Mouse (Mus musculus): Measurements from ENCODE around the gene Sf3a1. TPM values are rescaled to one million over a fixed set of nuclear protein-coding genes. Genes with fewer than 3 reads are reported as not detected.
"Not testable (repeated sequence)": the region's sequence is repeated elsewhere in the genome, so short reads cannot be mapped to it uniquely, and the experiment has no call there.

Sf3a1 gene
- polyA plus RNA-seq, 1 experiment from 2014 or later = 51.9 TPM

GRCm38 (mm10) chr11:4121691-4122090 lies 38.5 kb upstream of the Sf3a1 start:
- Histone ChIP-seq H3K9me3 (no peaks in the 10 kb centered on the region), H3K27me3 (no peaks in the 10 kb centered on the region; the same call in 1 of the 2 replicates), H3K4me1 (peaks cover 22% of the 10 kb centered on the region), H3K36me3 (no peaks in the 10 kb centered on the region), H3K4me3 (no peak overlapping the region), H3K9ac (replicated peaks) (no peak overlapping the region), H3K4me2 (replicated peaks) (no peak overlapping the region), H3K27ac (replicated peaks) (no peak overlapping the region)
- ATAC-seq (replicated peaks) = no peak
- 85% methylated on average over 3 of the region's 3 CpGs for WGBS

- H3K4me3 ChIP-seq = no peak overlapping the region
- no peak overlapping the region for H3K27ac ChIP-seq (replicated peaks)
- H3K9me3 ChIP-seq = no peaks in the 10 kb centered on the region
- no peak for ATAC-seq (replicated peaks)
- no peaks in the 10 kb centered on the region; the same call in 1 of the 2 replicates for H3K27me3 ChIP-seq
- H3K9ac ChIP-seq (replicated peaks) = no peak overlapping the region
- H3K4me2 ChIP-seq (replicated peaks) = no peak overlapping the region
- no peaks in the 10 kb centered on the region for H3K36me3 ChIP-seq
- H3K4me1 ChIP-seq = peaks cover 17% of the 10 kb centered on the region
- WGBS = 84% methylated on average over 5 of the region's 5 CpGs
These were observed 37.9 kb upstream of the Sf3a1 start for GRCm38 (mm10) chr11:4122226-4122625.

- Histone ChIP-seq H3K36me3 (no peaks in the 10 kb centered on the region), H3K27ac (replicated peaks) (no peak within 1 kb of the TSS), H3K27me3 (no peaks in the 10 kb centered on the region; the same call in 1 of the 2 replicates), H3K4me3 (no peak within 1 kb of the TSS), H3K4me2 (replicated peaks) (no peak within 1 kb of the TSS), H3K4me1 (peaks cover 10% of the 10 kb centered on the region), H3K9ac (replicated peaks) (no peak within 1 kb of the TSS), H3K9me3 (no peaks in the 10 kb centered on the region)
- 65% methylated on average over 10 of the region's 10 CpGs for WGBS
- ATAC-seq (replicated peaks) = no peak
These were observed 37.2 kb upstream of the Sf3a1 start, which contains the start of gene Sec14l2 for GRCm38 (mm10) chr11:4122742-4123579. Gene Sec14l2 (minus strand): TSS chr11:4123415.

GRCm38 (mm10) chr11:4123922-4124321 lies 36.2 kb upstream of the Sf3a1 start:
- 64% methylated on average over 5 of the region's 5 CpGs for WGBS
- no peak overlapping the region for H3K4me3 ChIP-seq
- H3K27me3 ChIP-seq = no peaks in the 10 kb centered on the region; the same call in 1 of the 2 replicates
- ATAC-seq (replicated peaks) = no peak
- H3K4me1 ChIP-seq = peaks cover 1% of the 10 kb centered on the region
- no peaks in the 10 kb centered on the region for H3K9me3 ChIP-seq
- H3K36me3 ChIP-seq = no peaks in the 10 kb centered on the region
- no peak overlapping the region for H3K27ac ChIP-seq (replicated peaks)
- H3K9ac ChIP-seq (replicated peaks) = no peak overlapping the region
- H3K4me2 ChIP-seq (replicated peaks) = no peak overlapping the region

- Histone ChIP-seq H3K27ac (replicated peaks) (no peak overlapping the region), H3K27me3 (no peaks in the 10 kb centered on the region), H3K9ac (replicated peaks) (no peak overlapping the region), H3K4me3 (no peak overlapping the region), H3K4me1 (no peaks in the 10 kb centered on the region), H3K4me2 (replicated peaks) (no peak overlapping the region), H3K9me3 (no peaks in the 10 kb centered on the region), H3K36me3 (no peaks in the 10 kb centered on the region)
- no peak for ATAC-seq (replicated peaks)
- 89% methylated on average over 1 of the region's 1 CpGs for WGBS
These were observed 33.1 kb upstream of the Sf3a1 start for GRCm38 (mm10) chr11:4127059-4127458.

- not testable (repeated sequence) for H3K27me3 ChIP-seq; H3K36me3 ChIP-seq; H3K27ac ChIP-seq (replicated peaks); H3K4me1 ChIP-seq; H3K4me2 ChIP-seq (replicated peaks); H3K9ac ChIP-seq (replicated peaks); H3K4me3 ChIP-seq; H3K9me3 ChIP-seq; ATAC-seq (replicated peaks)
- 94% methylated on average over 4 of the region's 4 CpGs for WGBS
These were observed 31.7 kb upstream of the Sf3a1 start for GRCm38 (mm10) chr11:4128461-4128860.

- H3K27me3 ChIP-seq = no peaks in the 10 kb centered on the region
- no peak overlapping the region for H3K27ac ChIP-seq (replicated peaks)
- peaks cover 27% of the 10 kb centered on the region for H3K4me1 ChIP-seq
- WGBS = 60% methylated on average over 3 of the region's 3 CpGs
- no peaks in the 10 kb centered on the region for H3K9me3 ChIP-seq
- H3K4me2 ChIP-seq (replicated peaks) = no peak overlapping the region
- peaks cover 4% of the 10 kb centered on the region; the same call in 1 of the 2 replicates for H3K36me3 ChIP-seq
- ATAC-seq (replicated peaks) = no peak
- no peak overlapping the region for H3K4me3 ChIP-seq
- no peak overlapping the region for H3K9ac ChIP-seq (replicated peaks)
These were observed 26.7 kb upstream of the Sf3a1 start for GRCm38 (mm10) chr11:4133450-4133849.

GRCm38 (mm10) chr11:4134400-4134799 lies 25.8 kb upstream of the Sf3a1 start:
- Histone ChIP-seq H3K27ac (replicated peaks) (no peak overlapping the region), H3K9ac (replicated peaks) (0 out of 2 replicates have a peak overlapping the region, but pooled peaks have one; percentile 99), H3K27me3 (no peaks in the 10 kb centered on the region), H3K4me2 (replicated peaks) (0 out of 2 replicates have a peak overlapping the region, but pooled peaks have one; percentile 18), H3K36me3 (peaks cover 7% of the 10 kb centered on the region; the same call in 1 of the 2 replicates), H3K9me3 (no peaks in the 10 kb centered on the region), H3K4me3 (peak overlapping the region; percentile 96; the same call in 1 of the 2 replicates), H3K4me1 (peaks cover 27% of the 10 kb centered on the region)
- WGBS = 59% methylated on average over 6 of the region's 6 CpGs
- ATAC-seq (replicated peaks) = no peak

GRCm38 (mm10) chr11:4134986-4135935 lies 24.9 kb upstream of the Sf3a1 start, which contains the start of gene Rnf215:
Gene Rnf215 (plus strand): TSS chr11:4135202.
- no peaks in the 10 kb centered on the region for H3K27me3 ChIP-seq
- H3K4me2 ChIP-seq (replicated peaks) = peak within 1 kb of the TSS; percentile 61
- H3K27ac ChIP-seq (replicated peaks) = peak within 1 kb of the TSS; percentile 87
- peak within 1 kb of the TSS; percentile 99 for H3K9ac ChIP-seq (replicated peaks)
- H3K4me1 ChIP-seq = peaks cover 27% of the 10 kb centered on the region
- peak; percentile 92 for ATAC-seq (replicated peaks)
- 1% methylated on average over 66 of the region's 66 CpGs for WGBS
- H3K4me3 ChIP-seq = peak within 1 kb of the TSS; percentile 96
- peaks cover 13% of the 10 kb centered on the region for H3K36me3 ChIP-seq
- H3K9me3 ChIP-seq = no peaks in the 10 kb centered on the region

- Histone ChIP-seq H3K9me3 (no peaks in the 10 kb centered on the region), H3K4me3 (no peak overlapping the region), H3K4me1 (peaks cover 27% of the 10 kb centered on the region), H3K4me2 (replicated peaks) (no peak overlapping the region), H3K27ac (replicated peaks) (no peak overlapping the region), H3K9ac (replicated peaks) (no peak overlapping the region), H3K36me3 (peaks cover 44% of the 10 kb centered on the region), H3K27me3 (no peaks in the 10 kb centered on the region)
- ATAC-seq (replicated peaks) = no peak
- WGBS = 86% methylated on average over 2 of the region's 2 CpGs
These were observed 21.2 kb upstream of the Sf3a1 start for GRCm38 (mm10) chr11:4138964-4139363.

GRCm38 (mm10) chr11:4141505-4141904 lies 18.6 kb upstream of the Sf3a1 start:
- Histone ChIP-seq H3K36me3 (peaks cover 44% of the 10 kb centered on the region), H3K9ac (replicated peaks) (no peak overlapping the region), H3K27me3 (no peaks in the 10 kb centered on the region), H3K9me3 (no peaks in the 10 kb centered on the region), H3K27ac (replicated peaks) (no peak overlapping the region), H3K4me1 (peaks cover 14% of the 10 kb centered on the region), H3K4me2 (replicated peaks) (no peak overlapping the region), H3K4me3 (no peak overlapping the region)
- no peak for ATAC-seq (replicated peaks)

GRCm38 (mm10) chr11:4142352-4142751 lies 17.8 kb upstream of the Sf3a1 start:
- Histone ChIP-seq H3K36me3 (peaks cover 44% of the 10 kb centered on the region), H3K27ac (replicated peaks) (no peak overlapping the region), H3K4me1 (peaks cover 5% of the 10 kb centered on the region), H3K27me3 (no peaks in the 10 kb centered on the region), H3K4me3 (no peak overlapping the region), H3K9ac (replicated peaks) (no peak overlapping the region), H3K9me3 (no peaks in the 10 kb centered on the region), H3K4me2 (replicated peaks) (no peak overlapping the region)
- WGBS = 88% methylated on average over 4 of the region's 4 CpGs
- no peak for ATAC-seq (replicated peaks)
